Mouse (Mus musculus): ENCODE measurements around the gene Mxra7. TPM values are rescaled to one million over a fixed set of nuclear protein-coding genes. Genes with fewer than 3 reads are reported as not detected.

The Mxra7 gene
- polyA plus RNA-seq (2015; fragmentation: Illumina TruSeq; extraction: RNeasy Lipid Tissue Mini Kit (QIAGEN cat#74804); ENCODE audit: insufficient read depth, low replicate concordance), result 11.8 TPM

DNA sequence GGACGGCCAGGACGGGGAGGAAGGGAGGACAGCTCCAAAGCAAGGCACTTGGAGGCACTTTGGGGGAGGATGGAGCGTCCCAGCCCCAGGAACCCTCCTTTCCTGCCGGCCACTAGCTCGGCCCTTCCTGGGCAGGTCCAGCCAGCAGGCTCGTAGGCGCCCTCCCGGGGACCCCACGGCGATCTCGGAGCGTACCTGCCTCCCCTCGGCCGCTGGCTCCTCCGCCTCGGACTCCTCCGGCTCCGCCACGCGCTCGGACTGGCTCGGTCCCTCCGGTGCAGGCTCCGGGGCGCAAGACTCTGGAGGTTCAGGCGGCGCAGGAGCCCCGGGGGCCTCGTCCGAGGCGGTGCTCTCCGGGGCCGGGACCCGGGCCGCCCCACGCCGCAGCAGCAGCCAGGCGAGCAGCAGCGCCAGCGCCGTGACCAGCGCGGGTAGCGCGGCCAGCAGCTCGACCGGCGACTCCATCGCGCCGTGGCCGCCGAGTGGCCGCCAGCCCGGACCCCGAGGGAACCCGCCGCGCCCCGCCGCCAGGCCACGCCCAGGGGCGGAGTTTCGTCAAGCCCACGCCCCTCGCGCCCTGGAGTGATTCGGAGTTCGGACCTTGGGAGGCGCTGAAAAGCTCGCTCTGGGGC lies at the start of gene Mxra7:
Gene Mxra7 (minus strand): TSS at position 513 of the 632 bp plus-strand sequence.

DNA sequence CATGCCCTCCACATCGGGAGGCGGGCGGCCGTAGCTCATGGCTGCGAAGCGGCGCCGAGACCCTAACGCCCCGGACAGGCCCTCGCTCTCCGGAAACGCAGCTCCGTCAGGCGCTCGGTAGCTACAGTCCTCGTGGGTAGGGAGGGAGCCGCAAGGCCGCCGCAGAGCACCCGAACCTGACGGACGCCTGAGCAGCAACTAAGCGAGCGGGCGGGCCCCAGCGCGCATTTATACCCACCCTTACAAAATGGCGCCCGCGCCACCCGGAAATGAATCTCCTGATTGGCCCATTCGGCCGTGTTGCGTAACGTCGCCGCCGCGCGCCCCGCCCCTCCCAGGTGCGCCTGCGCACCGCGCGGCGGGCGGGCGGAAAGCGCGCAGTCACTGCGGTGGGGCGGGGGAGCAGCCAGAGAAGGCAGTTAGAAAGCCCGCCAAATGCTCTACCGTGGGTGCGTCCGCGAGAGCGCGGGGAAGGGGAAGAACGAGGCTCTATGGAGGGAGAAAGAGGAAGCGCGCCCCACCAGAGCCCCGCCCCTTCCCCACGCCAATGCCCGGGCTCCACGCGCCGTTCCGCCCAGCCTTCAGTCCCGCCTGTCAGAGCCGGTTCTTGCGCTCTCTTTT lies 25.2 kb upstream of the Mxra7 start, which contains the start of gene Srsf2:
Gene Srsf2 (minus strand): TSS at position 204 of the 621 bp plus-strand sequence.

DNA sequence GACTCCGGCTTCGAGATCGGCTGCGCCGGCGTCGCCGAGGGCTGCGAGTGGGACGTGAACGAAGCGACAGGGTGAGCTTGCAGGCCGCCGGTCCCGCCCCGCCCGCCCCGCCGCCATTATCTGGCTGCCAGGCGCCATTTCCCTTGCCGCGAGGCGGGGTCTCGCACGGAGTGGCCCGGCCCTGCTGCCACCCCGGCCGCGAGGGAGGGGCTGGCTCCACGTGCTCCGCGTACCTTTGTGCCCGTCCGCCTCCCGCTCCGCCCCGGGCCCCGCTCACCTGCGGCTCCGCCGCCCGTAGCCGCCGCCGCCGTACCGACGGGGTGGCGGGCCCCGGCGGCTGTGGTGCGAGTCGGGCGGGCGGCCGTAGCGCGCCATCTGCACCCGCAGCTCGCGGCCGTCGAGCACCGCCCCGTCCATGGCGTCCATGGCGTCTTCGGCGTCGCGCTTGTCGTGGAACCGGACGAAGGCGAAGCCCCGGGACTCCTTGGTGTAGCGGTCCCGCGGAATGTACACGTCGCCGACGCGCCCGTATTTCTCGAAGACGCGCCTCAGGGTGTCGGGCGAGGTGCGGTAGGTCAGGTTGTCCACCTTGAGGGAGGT lies 24.5 kb upstream of the Mxra7 start, which contains the start of gene Mfsd11:
Gene Mfsd11 (plus strand): TSS at position 150 of the 600 bp plus-strand sequence.

DNA sequence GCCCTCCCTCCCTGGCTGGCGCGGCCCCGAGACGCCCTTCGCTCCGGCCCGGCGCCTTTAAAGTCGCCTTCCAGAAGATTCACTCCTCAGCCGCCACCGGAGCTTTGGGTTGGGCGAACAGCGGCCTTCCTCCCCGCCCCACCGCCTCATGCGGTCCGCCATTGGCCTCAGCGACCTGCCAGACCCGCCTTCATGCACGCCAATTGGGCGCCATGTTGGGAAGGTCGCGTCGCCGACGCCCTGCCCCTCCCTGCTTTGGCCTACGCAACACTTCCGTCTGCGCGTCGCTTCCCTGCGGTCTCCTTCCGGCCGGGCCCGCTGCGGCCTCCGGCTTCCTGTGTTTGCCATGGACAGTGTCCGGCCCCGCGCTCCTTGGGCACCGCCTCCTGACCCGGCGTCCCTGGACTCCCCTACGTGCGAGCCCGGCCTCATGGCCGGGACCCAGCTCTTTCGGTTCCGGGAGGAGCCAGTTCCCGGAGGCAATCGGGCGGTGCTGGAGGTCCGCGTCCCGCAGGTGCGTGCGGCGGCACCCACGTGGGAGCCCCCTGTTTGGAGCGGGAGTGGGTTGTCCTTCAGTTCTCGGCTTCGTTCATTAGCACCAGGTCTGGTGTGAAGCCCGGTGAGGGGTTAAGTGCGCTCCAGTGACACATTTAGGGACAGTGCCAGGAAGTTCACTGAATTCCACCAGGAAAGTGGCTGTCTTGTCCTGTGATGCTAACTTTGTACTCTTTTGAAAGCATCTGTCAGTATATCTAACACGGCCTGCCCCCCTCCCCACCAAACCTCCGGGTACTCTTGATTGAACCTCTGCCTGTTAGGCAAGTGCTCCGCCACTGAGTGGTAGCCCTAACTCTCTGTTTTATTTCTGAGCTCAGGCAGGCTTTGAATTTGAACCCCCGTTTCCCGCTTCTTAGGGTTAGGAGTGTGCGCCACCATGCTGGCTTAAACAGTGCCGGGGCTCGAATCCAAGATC lies 15.7 kb upstream of the Mxra7 start, which contains the start of the genes Mettl23 and Jmjd6:
Gene Mettl23 (plus strand): TSS at position 18 of the 973 bp plus-strand sequence.
Gene Jmjd6 (minus strand): TSS at position 189 of the 973 bp plus-strand sequence.

DNA sequence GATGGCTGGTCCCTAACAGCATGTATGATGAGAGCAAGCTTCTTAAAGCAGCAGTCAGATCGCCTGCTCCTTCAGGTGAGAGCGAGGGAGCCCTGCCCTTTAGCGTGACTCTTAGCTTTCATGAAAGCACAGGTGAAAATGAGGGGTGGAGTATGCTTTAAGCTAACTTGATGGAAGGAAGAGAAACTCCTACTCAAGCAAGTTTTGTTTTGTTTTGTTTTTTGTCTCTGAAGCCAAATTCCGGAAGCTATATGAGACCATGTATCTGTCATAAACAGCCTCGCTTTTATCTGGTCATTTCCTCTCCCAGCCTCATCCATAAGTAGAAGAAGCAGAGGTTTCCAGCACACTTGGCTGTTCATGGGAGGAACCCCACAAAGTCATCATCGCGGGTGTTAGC lies 52.4 kb downstream of the Mxra7 start, which contains the start of gene St6galnac1:
Gene St6galnac1 (minus strand): TSS at position 101 of the 400 bp plus-strand sequence.

Other genes with a start within 250 kb of the Mxra7 start
- 22.0 TPM for gene Ube2o, start 246.6 kb downstream of the Mxra7 start, polyA plus RNA-seq (2015; fragmentation: Illumina TruSeq; extraction: RNeasy Lipid Tissue Mini Kit (QIAGEN cat#74804); ENCODE audit: insufficient read depth, low replicate concordance)
- gene Aanat, start 241.6 kb downstream of the Mxra7 start, polyA plus RNA-seq (2015; fragmentation: Illumina TruSeq; extraction: RNeasy Lipid Tissue Mini Kit (QIAGEN cat#74804); ENCODE audit: insufficient read depth, low replicate concordance), result not detected
- 9.8 TPM for gene Rhbdf2, start 201.0 kb downstream of the Mxra7 start, polyA plus RNA-seq (2015; fragmentation: Illumina TruSeq; extraction: RNeasy Lipid Tissue Mini Kit (QIAGEN cat#74804); ENCODE audit: insufficient read depth, low replicate concordance)
- not detected for gene Prcd, start 174.5 kb downstream of the Mxra7 start, polyA plus RNA-seq (2015; fragmentation: Illumina TruSeq; extraction: RNeasy Lipid Tissue Mini Kit (QIAGEN cat#74804); ENCODE audit: insufficient read depth, low replicate concordance)
- 3.1 TPM for gene Cygb, start 173.7 kb downstream of the Mxra7 start, polyA plus RNA-seq (2015; fragmentation: Illumina TruSeq; extraction: RNeasy Lipid Tissue Mini Kit (QIAGEN cat#74804); ENCODE audit: insufficient read depth, low replicate concordance)
- not detected for gene St6galnac1, start 52.5 kb downstream of the Mxra7 start, polyA plus RNA-seq (2015; fragmentation: Illumina TruSeq; extraction: RNeasy Lipid Tissue Mini Kit (QIAGEN cat#74804); ENCODE audit: insufficient read depth, low replicate concordance)
- 116 TPM for gene Mettl23, start 15.2 kb upstream of the Mxra7 start, polyA plus RNA-seq (2015; fragmentation: Illumina TruSeq; extraction: RNeasy Lipid Tissue Mini Kit (QIAGEN cat#74804); ENCODE audit: insufficient read depth, low replicate concordance)
- gene Jmjd6, start 15.4 kb upstream of the Mxra7 start, polyA plus RNA-seq (2015; fragmentation: Illumina TruSeq; extraction: RNeasy Lipid Tissue Mini Kit (QIAGEN cat#74804); ENCODE audit: insufficient read depth, low replicate concordance), result 39.3 TPM
- gene Mfsd11, start 24.4 kb upstream of the Mxra7 start, polyA plus RNA-seq (2015; fragmentation: Illumina TruSeq; extraction: RNeasy Lipid Tissue Mini Kit (QIAGEN cat#74804); ENCODE audit: insufficient read depth, low replicate concordance), result 22.4 TPM
- 528 TPM for gene Srsf2, start 25.0 kb upstream of the Mxra7 start, polyA plus RNA-seq (2015; fragmentation: Illumina TruSeq; extraction: RNeasy Lipid Tissue Mini Kit (QIAGEN cat#74804); ENCODE audit: insufficient read depth, low replicate concordance)
- not detected for gene Mgat5b, start 90.8 kb upstream of the Mxra7 start, polyA plus RNA-seq (2015; fragmentation: Illumina TruSeq; extraction: RNeasy Lipid Tissue Mini Kit (QIAGEN cat#74804); ENCODE audit: insufficient read depth, low replicate concordance)

All from spleen, adult 10 weeks (tissue).